In the genomic region with DNA sequence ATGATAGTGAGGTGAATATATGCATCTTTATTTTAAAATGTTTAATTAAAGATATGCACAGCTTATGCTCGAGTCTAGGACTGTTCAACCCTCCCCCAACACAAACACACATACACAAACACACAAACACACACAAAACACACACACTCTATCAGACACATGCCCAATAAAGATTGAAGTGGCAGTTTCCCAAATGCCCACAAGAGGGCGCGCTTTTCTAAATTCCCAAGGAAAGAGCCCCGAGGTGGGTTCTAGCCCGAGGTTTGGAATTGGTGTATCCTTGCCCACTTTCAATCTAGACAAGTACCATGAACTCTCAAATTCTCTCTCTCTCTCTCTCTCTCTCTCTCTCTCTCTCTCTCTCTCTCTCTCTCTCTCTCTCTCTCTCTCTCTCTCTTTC, we compare ENCODE assay signal across 9 mouse cellular contexts. TPM values are rescaled to one million over a fixed set of nuclear protein-coding genes. Genes with fewer than 3 reads are reported as not detected.
DNase-seq lines count a peak whose midpoint lies in the region; ATAC-seq lines count a peak whose summit lies in the region.
"Had no signal": no experiment of that assay in that cellular context is flagged by ENCODE, and none has a peak within 500 bp of the region (broad histone marks: within the 10 kb centered on the region; RNA-seq: fewer than 3 reads in every experiment).

No protein-coding gene starts in this region.

- H3K4me2 ChIP-seq in intestine, embryonic 14.5 days (ENCODE audit: low read length): no peak overlapping the region
- no peak overlapping the region for H3K4me2 ChIP-seq in intestine, embryonic 16.5 days (ENCODE audit: low read depth, low read length)
- H3K4me2 ChIP-seq: limb, embryonic 15.5 days had no signal

- H3K27ac ChIP-seq in intestine, embryonic 14.5 days (ENCODE audit: low read depth): no peak overlapping the region
- H3K27ac ChIP-seq in intestine, embryonic 16.5 days (ENCODE audit: low read length): no peak overlapping the region
- H3K27ac ChIP-seq: limb, embryonic 15.5 days had no signal

- H3K4me1 ChIP-seq in intestine, embryonic 14.5 days (replicated peaks; ENCODE audit: control insufficient read depth, insufficient read depth, low read length): peaks cover 19% of the 10 kb centered on the region
- peaks cover 14% of the 10 kb centered on the region for H3K4me1 ChIP-seq in intestine, embryonic 16.5 days (ENCODE audit: control insufficient read depth, insufficient read depth, low read length)

- no peak overlapping the region for H3K4me3 ChIP-seq in intestine, embryonic 14.5 days (ENCODE audit: low read depth, low read length)
- H3K4me3 ChIP-seq in intestine, embryonic 16.5 days (ENCODE audit: low read length): no peak overlapping the region
- H3K4me3 ChIP-seq: limb, embryonic 15.5 days had no signal

- H3K9me3 ChIP-seq in intestine, embryonic 14.5 days (ENCODE audit: control insufficient read depth, low read length): no peaks in the 10 kb centered on the region
- no peaks in the 10 kb centered on the region for H3K9me3 ChIP-seq in intestine, embryonic 16.5 days (ENCODE audit: control insufficient read depth, low read length)
- H3K9me3 ChIP-seq: limb, embryonic 15.5 days had no signal

- no peaks in the 10 kb centered on the region for H3K27me3 ChIP-seq in intestine, embryonic 14.5 days (replicated peaks; ENCODE audit: control insufficient read depth, insufficient read depth, low read length)
- no peaks in the 10 kb centered on the region for H3K27me3 ChIP-seq in intestine, embryonic 16.5 days (replicated peaks; ENCODE audit: control insufficient read depth, insufficient read depth, low read length)

- H3K36me3 ChIP-seq in intestine, embryonic 14.5 days (ENCODE audit: control insufficient read depth, insufficient read depth, low read length): no peaks in the 10 kb centered on the region
- no peaks in the 10 kb centered on the region for H3K36me3 ChIP-seq in intestine, embryonic 16.5 days (ENCODE audit: control insufficient read depth, insufficient read depth, low read length)
- H3K36me3 ChIP-seq: limb, embryonic 15.5 days had no signal

- WGBS in intestine, embryonic 14.5 days: 2% methylated on average over 5 of the region's 5 CpGs
- whole genome bisulfite sequencing in intestine, embryonic 16.5 days: 4% methylated on average over 5 of the region's 5 CpGs

- ATAC-seq in intestine, embryonic 14.5 days (replicated peaks; ENCODE audit: low FRiP score, low TSS enrichment, low read depth): 0 out of 2 replicates have a peak, but pooled peaks have one; percentile 50
- ATAC-seq in intestine, embryonic 16.5 days: no peak

- DNase-seq in intestine, embryonic 14.5 days (ENCODE audit: low spot score): peak; percentile 82
- DNase-seq in ES-CJ7 (ENCODE audit: low read depth, low spot score): peak; percentile 53
- peak; percentile 15 for DNase-seq in cerebellum, adult 9-10 months
- peak; percentile 64 for DNase-seq in gastrocnemius, postnatal 10 days
- DNase-seq in layer of hippocampus, postnatal 10 days (ENCODE audit: low spot score in 2 of 2): peak; percentile 70 to 72
- peak; percentile 64 for DNase-seq in mesoderm, embryonic 11.5 days (ENCODE audit: low read depth, low spot score)
- peak; percentile 42 for DNase-seq in thymus, postnatal 14 days

- no peak overlapping the region for H3K9ac ChIP-seq in intestine, embryonic 14.5 days (ENCODE audit: low read length)
- H3K9ac ChIP-seq in intestine, embryonic 16.5 days (ENCODE audit: low read depth, low read length): no peak overlapping the region
- H3K9ac ChIP-seq: limb, embryonic 15.5 days had no signal

RNA-seq across cellular contexts. Expression of a gene that starts 3.7 kb away (rescaled TPM):
- 39.3 and 49.9 TPM in 2 replicates for polyA plus RNA-seq in intestine, embryonic 14.5 days (2014; fragmentation: Nextera tagmentation; extraction: Ambion mirVana)
- polyA plus RNA-seq in intestine, embryonic 16.5 days (2015; fragmentation: Nextera tagmentation; extraction: Ambion mirVana): 36.2 and 36.3 TPM in 2 replicates
- total RNA-seq in gastrocnemius, postnatal 10 days (2021): 100 to 1,000 TPM in 1 of 2 experiments, 10 to 100 TPM in 1; 86.1 to 102 TPM
- 10 to 100 TPM; 18.5 to 19.9 TPM for total RNA-seq in layer of hippocampus, postnatal 10 days (2021)

Comparison
In these comparisons a context has a peak if more than half of its experiments do, and no peak if none do; other contexts are left out.
1. DNase-seq: peak in every context shown above with its lines; median percentile 82 in intestine, embryonic 14.5 days; 71 in layer of hippocampus, postnatal 10 days; 64 in gastrocnemius, postnatal 10 days; 64 in mesoderm, embryonic 11.5 days; 53 in ES-CJ7; 42 in thymus, postnatal 14 days; 15 in cerebellum, adult 9-10 months.
2. RNA of a gene that starts 3.7 kb away (total RNA-seq): 86.1 to 102 TPM in gastrocnemius, postnatal 10 days; 18.5 to 19.9 TPM in layer of hippocampus, postnatal 10 days; every median in the first group is over 4 times any median in the second.